Comparison of ENCODE assay signal across 9 mouse cellular contexts in genomic region chr5:143253186-143253880, GRCm38 (mm10). TPM values are rescaled to one million over a fixed set of nuclear protein-coding genes. Genes with fewer than 3 reads are reported as not detected.
DNase-seq lines count a peak whose midpoint lies in the region; ATAC-seq and TF ChIP-seq lines count a peak whose summit lies in the region.
"Had no signal": no experiment of that assay in that cellular context is flagged by ENCODE, and none has a peak within 500 bp of the region (broad histone marks: within the 10 kb centered on the region; RNA-seq: fewer than 3 reads in every experiment).

No protein-coding gene starts in this region.

- peaks cover 19% of the 10 kb centered on the region for H3K36me3 ChIP-seq in megakaryocyte, embryonic 14.5 days (replicated peaks; ENCODE audit: low read length)
- peaks cover 57% of the 10 kb centered on the region for H3K36me3 ChIP-seq in forebrain, embryonic 15.5 days
- 0 out of 2 replicates have a peak, but pooled peaks cover 4% of the 10 kb centered on the region for H3K36me3 ChIP-seq in liver, postnatal 0 days (replicated peaks; ENCODE audit: insufficient read depth, low read length)

- H3K27ac ChIP-seq in forebrain, embryonic 15.5 days (replicated peaks) = no peak overlapping the region
- H3K27ac ChIP-seq in liver, postnatal 0 days (ENCODE audit: low read depth) = no peak overlapping the region

- peak overlapping the region; percentile 79 for H3K4me3 ChIP-seq in megakaryocyte, embryonic 14.5 days (replicated peaks)
- peak overlapping the region; percentile 35 for H3K4me3 ChIP-seq in forebrain, embryonic 15.5 days
- peak overlapping the region; percentile 32 for H3K4me3 ChIP-seq in liver, postnatal 0 days (ENCODE audit: low read depth, low read length)

- intact Hi-C loops in left cerebral cortex, postnatal 10 days (cut with DNase I) = no loop called here

- no peak for TF ChIP-seq EP300 in liver, postnatal 0 days (IDR thresholded peaks at IDR 0.05; ENCODE audit: low read depth)

- H3K9me3 ChIP-seq in megakaryocyte, embryonic 14.5 days = peaks cover 28% of the 10 kb centered on the region
- no peaks in the 10 kb centered on the region for H3K9me3 ChIP-seq in forebrain, embryonic 15.5 days
- H3K9me3 ChIP-seq in liver, postnatal 0 days (ENCODE audit: low read length) = no peaks in the 10 kb centered on the region

- peak; percentile 30 for DNase-seq in adrenal gland, postnatal 10 days
- DNase-seq in adrenal gland, postnatal 4 days (ENCODE audit: low spot score in 2 of 2) = no peak
- no peak for DNase-seq in liver, postnatal 0 days
- DNase-seq in urinary bladder, postnatal 36 days (ENCODE audit: low spot score in 2 of 2) = no peak
- no peak for DNase-seq in left cerebral cortex, postnatal 10 days (ENCODE audit: extremely low spot score in 1 of 2, low spot score in 2 of 2)

- 0 out of 2 replicates have a peak overlapping the region, but pooled peaks have one; percentile 14 for H3K9ac ChIP-seq in forebrain, embryonic 15.5 days (replicated peaks)
- H3K9ac ChIP-seq in liver, postnatal 0 days (replicated peaks) = no peak overlapping the region

- H3K4me1 ChIP-seq in megakaryocyte, embryonic 14.5 days = peaks cover 34% of the 10 kb centered on the region
- peaks cover 20% of the 10 kb centered on the region for H3K4me1 ChIP-seq in forebrain, embryonic 15.5 days
- H3K4me1 ChIP-seq in liver, postnatal 0 days (ENCODE audit: insufficient read depth) = peaks cover 8% of the 10 kb centered on the region

- H3K4me2 ChIP-seq in forebrain, embryonic 15.5 days (replicated peaks) = peak overlapping the region; percentile 53
- peak overlapping the region; percentile 58 for H3K4me2 ChIP-seq in liver, postnatal 0 days (ENCODE audit: low read depth, low read length)

- TF ChIP-seq CTCF in liver, postnatal 0 days (IDR thresholded peaks at IDR 0.05; ENCODE audit: low read depth) = no peak

- 10% methylated on average over 103 of the region's 103 CpGs for WGBS in forebrain, embryonic 15.5 days
- 3% methylated on average over 102 of the region's 103 CpGs for WGBS in liver, postnatal 0 days (ENCODE audit: insufficient replicate concordance)

- H3K27me3 ChIP-seq in megakaryocyte, embryonic 14.5 days (replicated peaks) = peaks cover 77% of the 10 kb centered on the region
- H3K27me3 ChIP-seq in forebrain, embryonic 15.5 days = peaks cover 40% of the 10 kb centered on the region
- peaks cover 61% of the 10 kb centered on the region for H3K27me3 ChIP-seq in liver, postnatal 0 days (ENCODE audit: insufficient read depth, low read length)

- no peak for ATAC-seq in megakaryocyte, adult 5-6 weeks (ENCODE audit: poor library complexity, severe bottlenecking)
- ATAC-seq in forebrain, embryonic 15.5 days (replicated peaks) = peak; percentile 33
- peak; percentile 21; the same call in 1 of the 2 replicates for ATAC-seq in liver, postnatal 0 days

RNA-seq across cellular contexts. Expression of gene Zfp316, which starts 16.5 kb away (rescaled TPM):
- total RNA-seq in adrenal gland, postnatal 10 days (2021) = 1 to 10 TPM; 7.3 to 8.1 TPM
- 10 to 100 TPM; 12.3 to 14.1 TPM for total RNA-seq in adrenal gland, postnatal 4 days (2021)
- polyA plus RNA-seq in megakaryocyte, embryonic 14.5 days (2012; ENCODE audit: insufficient read depth, low replicate concordance) = 1.1 and 1.7 TPM in 2 replicates
- total RNA-seq in megakaryocyte, adult 5-6 weeks (2015) = 0.32 and 0.47 TPM in 2 replicates
- 1.2 and 1.4 TPM in 2 replicates for total RNA-seq in megakaryocyte, adult 5-6 weeks (2017)
- 12.7 and 13.6 TPM in 2 replicates for polyA plus RNA-seq in forebrain, embryonic 15.5 days (2015; fragmentation: Nextera tagmentation; extraction: Ambion mirVana)
- polyA plus RNA-seq in liver, postnatal 0 days (2015; fragmentation: Nextera tagmentation; extraction: Ambion mirVana) = 0.39 and 0.41 TPM in 2 replicates
- 10 to 100 TPM; 22.6 to 23.6 TPM for total RNA-seq in left cerebral cortex, postnatal 10 days (2021)

RNA-seq across cellular contexts. Expression of gene Zfp12, which starts 18.4 kb away (rescaled TPM):
- 10 to 100 TPM; 15.6 to 19.1 TPM for total RNA-seq in adrenal gland, postnatal 10 days (2021)
- 10 to 100 TPM; 24.8 to 29.1 TPM for total RNA-seq in adrenal gland, postnatal 4 days (2021)
- 1.3 and 1.7 TPM in 2 replicates for polyA plus RNA-seq in megakaryocyte, embryonic 14.5 days (2012; ENCODE audit: insufficient read depth, low replicate concordance)
- total RNA-seq in megakaryocyte, adult 5-6 weeks (2015) = 1.5 and 3.1 TPM in 2 replicates
- total RNA-seq in megakaryocyte, adult 5-6 weeks (2017) = 6.4 and 6.7 TPM in 2 replicates
- polyA plus RNA-seq in forebrain, embryonic 15.5 days (2015; fragmentation: Nextera tagmentation; extraction: Ambion mirVana) = 27.1 and 28.8 TPM in 2 replicates
- polyA plus RNA-seq in liver, postnatal 0 days (2015; fragmentation: Nextera tagmentation; extraction: Ambion mirVana) = 1.4 and 1.5 TPM in 2 replicates
- 10 to 100 TPM; 21.8 to 26.6 TPM for total RNA-seq in left cerebral cortex, postnatal 10 days (2021)

RNA-seq across cellular contexts. Expression of gene Spdye4a, which starts 26.6 kb away (rescaled TPM):
- not detected for total RNA-seq in adrenal gland, postnatal 10 days (2021)
- not detected for total RNA-seq in adrenal gland, postnatal 4 days (2021)
- not detected in 2 replicates for polyA plus RNA-seq in megakaryocyte, embryonic 14.5 days (2012; ENCODE audit: insufficient read depth, low replicate concordance)
- total RNA-seq in megakaryocyte, adult 5-6 weeks (2015) = not detected in 2 replicates
- total RNA-seq in megakaryocyte, adult 5-6 weeks (2017) = not detected in 2 replicates
- not detected in 2 replicates for polyA plus RNA-seq in forebrain, embryonic 15.5 days (2015; fragmentation: Nextera tagmentation; extraction: Ambion mirVana)
- not detected in 2 replicates for polyA plus RNA-seq in liver, postnatal 0 days (2015; fragmentation: Nextera tagmentation; extraction: Ambion mirVana)
- total RNA-seq in left cerebral cortex, postnatal 10 days (2021) = not detected
- polyA plus RNA-seq: gonadal fat pad, adult 2 months had no signal

RNA-seq across cellular contexts. Expression of gene Zfp853, which starts 40.1 kb away (rescaled TPM):
- under 1 TPM; 0.73 to 0.78 TPM for total RNA-seq in adrenal gland, postnatal 10 days (2021)
- 1 to 10 TPM; 1.1 to 1.5 TPM for total RNA-seq in adrenal gland, postnatal 4 days (2021)
- polyA plus RNA-seq in megakaryocyte, embryonic 14.5 days (2012; ENCODE audit: insufficient read depth, low replicate concordance) = 0.06 TPM in 1 of 2 replicates, not detected in the other
- total RNA-seq in megakaryocyte, adult 5-6 weeks (2015) = 0.09 TPM in 1 of 2 replicates, not detected in the other
- not detected in 2 replicates for total RNA-seq in megakaryocyte, adult 5-6 weeks (2017)
- 0.08 TPM in 1 of 2 replicates, not detected in the other for polyA plus RNA-seq in forebrain, embryonic 15.5 days (2015; fragmentation: Nextera tagmentation; extraction: Ambion mirVana)
- polyA plus RNA-seq in liver, postnatal 0 days (2015; fragmentation: Nextera tagmentation; extraction: Ambion mirVana) = not detected in 2 replicates
- total RNA-seq in left cerebral cortex, postnatal 10 days (2021) = 10 to 100 TPM; 11.3 to 12.5 TPM
